Mouse (Mus musculus) lung, postnatal 0 days (tissue): ENCODE data around the gene Pkmyt1. TPM values are rescaled to one million over a fixed set of nuclear protein-coding genes. Genes with fewer than 3 reads are reported as not detected.

Source experiments
- ATAC-seq: fragments of 200-750 bp; cut with Nextera tagmentation; 2 replicates; pipeline ENCODE4 v1.8.0; 2017; ENCODE audit warnings: moderate library complexity
- DNase-seq: peaks from one replicate; pipeline ENCODE4 v3.0.0-alpha.2; 2016; ENCODE audit warnings: low spot score
- H3K27ac ChIP-seq: fragments of 300-500 bp; sonication (generic); 2 replicates; pipeline ENCODE4 v1.5.1; 2014; ENCODE audit warnings: antibody characterized with exemption, mild to moderate bottlenecking, low read length, mixed read lengths
- H3K27me3 ChIP-seq: fragments of 300-500 bp; sonication (generic); replicated peaks from 2 replicates; pipeline ENCODE4 v1.6.1; 2014; ENCODE audit warnings: low read length, mixed read lengths; ENCODE audit not compliant: insufficient read depth
- H3K36me3 ChIP-seq: fragments of 300-500 bp; sonication (generic); 2 replicates; pipeline ENCODE4 v1.6.1; 2014; ENCODE audit warnings: low read length, mixed read lengths; ENCODE audit not compliant: insufficient read depth
- H3K4me1 ChIP-seq: fragments of 300-500 bp; sonication (generic); 2 replicates; pipeline ENCODE4 v1.6.1; 2014; ENCODE audit warnings: antibody characterized with exemption, low read depth, low read length, mixed read lengths; ENCODE audit not compliant: insufficient read depth
- H3K4me2 ChIP-seq: fragments of 300-500 bp; sonication (generic); replicated peaks from 2 replicates; pipeline ENCODE4 v1.6.1; 2014; ENCODE audit warnings: low read depth, mild to moderate bottlenecking, low read length, moderate library complexity, mixed read lengths
- H3K4me3 ChIP-seq: fragments of 300-500 bp; sonication (generic); 2 replicates; pipeline ENCODE4 v1.5.1; 2014; ENCODE audit warnings: low read depth, low read length
- H3K9ac ChIP-seq: fragments of 300-500 bp; sonication (generic); replicated peaks from 2 replicates; pipeline ENCODE4 v1.6.1; 2014; ENCODE audit warnings: low read depth, mild to moderate bottlenecking
- H3K9me3 ChIP-seq: fragments of 300-500 bp; sonication (generic); 2 replicates; pipeline ENCODE4 v1.6.1; 2016; ENCODE audit warnings: low read length, mixed read lengths
- CTCF ChIP-seq: IDR thresholded peaks from 2 replicates; pipeline ENCODE4 v1.5.1; 2016; ENCODE audit warnings: antibody characterized with exemption, mild to moderate bottlenecking
- EP300 ChIP-seq: IDR thresholded peaks from 2 replicates; pipeline ENCODE4 v1.6.1; 2016; ENCODE audit warnings: antibody characterized with exemption, mild to moderate bottlenecking, control low read depth
- WGBS: fragments of 180-500 bp; shearing (Covaris S2); extraction: QIAGEN DNeasy Blood & Tissue Kit; methylation state at CpG from one replicate; pipeline ENCODE4 v1.1.7; 2014; 5-methylcytosine and 5-hydroxymethylcytosine counted together
- polyA plus RNA-seq: library from polyadenylated mRNA; unstranded; fragments of >200 nt; fragmentation: Nextera tagmentation; extraction: Ambion mirVana; gene quantifications from 2 replicates; pipeline ENCODE4 v1.2.1, GENCODE M21; 2015

Gene Pkmyt1
- polyA plus RNA-seq, 1 experiment from 2014 or later: 10.4 TPM

DNA sequence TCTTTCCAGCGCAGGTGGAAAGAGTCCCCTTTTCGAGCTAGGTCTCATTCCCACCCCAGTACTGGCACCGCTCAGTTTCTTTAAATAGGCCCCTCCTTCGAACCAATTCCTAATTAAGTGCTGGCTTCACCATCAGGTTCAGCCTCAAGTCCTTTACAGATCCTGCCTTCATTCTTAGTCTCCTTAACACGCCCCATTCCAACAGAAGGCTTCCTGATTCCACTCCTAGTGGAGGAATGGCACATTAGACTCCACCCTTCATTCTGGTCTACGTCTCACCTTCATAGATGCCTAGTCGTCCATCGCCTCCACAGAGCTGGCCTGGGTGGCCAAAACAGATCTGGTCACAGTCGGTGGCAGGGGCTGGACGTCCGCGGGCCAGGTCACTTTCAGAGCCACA, 16.8 kb downstream of the Pkmyt1 start:
- no peak overlapping the region for H3K4me2 ChIP-seq
- H3K27me3 ChIP-seq: peaks cover 50% of the 10 kb centered on the region
- no peaks in the 10 kb centered on the region for H3K9me3 ChIP-seq
- H3K9ac ChIP-seq: no peak overlapping the region
- WGBS: 51% methylated on average over 12 of the region's 12 CpGs
- H3K27ac ChIP-seq: no peak overlapping the region
- H3K4me3 ChIP-seq: no peak overlapping the region; the same call in 1 of the 2 replicates
- H3K36me3 ChIP-seq: no peaks in the 10 kb centered on the region
- ATAC-seq: no peak
- TF ChIP-seq CTCF (no peak), EP300 (no peak)
- H3K4me1 ChIP-seq: peaks cover 39% of the 10 kb centered on the region
- DNase-seq: peak; percentile 40

DNA sequence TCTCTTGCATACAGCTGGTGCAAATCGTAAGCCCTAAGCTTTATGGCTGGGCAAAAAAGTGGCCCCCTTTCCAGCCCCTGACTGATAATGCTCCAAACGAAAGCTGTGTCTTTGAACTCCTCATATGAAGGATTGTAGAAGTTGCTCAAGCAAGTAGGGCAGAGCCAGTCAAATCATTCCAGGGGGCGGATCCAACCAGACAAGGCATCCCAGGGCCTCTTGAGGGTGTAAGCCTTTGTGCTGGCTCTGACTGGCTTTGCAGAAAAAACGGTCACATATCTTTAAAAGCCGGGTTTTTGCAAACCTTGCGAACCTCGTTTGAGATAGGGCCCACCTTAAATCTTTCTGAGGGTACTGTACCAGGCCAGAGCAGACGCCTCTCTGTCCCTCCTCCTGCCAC, 17.9 kb downstream of the Pkmyt1 start:
- no peak overlapping the region for H3K4me3 ChIP-seq
- no peaks in the 10 kb centered on the region for H3K36me3 ChIP-seq
- peaks cover 28% of the 10 kb centered on the region for H3K4me1 ChIP-seq
- 30% methylated on average over 8 of the region's 8 CpGs for WGBS
- H3K27ac ChIP-seq: no peak overlapping the region
- H3K9ac ChIP-seq: no peak overlapping the region
- H3K27me3 ChIP-seq: peaks cover 50% of the 10 kb centered on the region
- H3K4me2 ChIP-seq: no peak overlapping the region
- DNase-seq (no peak), ATAC-seq (no peak)
- no peak for TF ChIP-seq EP300
- TF ChIP-seq CTCF: no peak
- no peaks in the 10 kb centered on the region for H3K9me3 ChIP-seq

DNA sequence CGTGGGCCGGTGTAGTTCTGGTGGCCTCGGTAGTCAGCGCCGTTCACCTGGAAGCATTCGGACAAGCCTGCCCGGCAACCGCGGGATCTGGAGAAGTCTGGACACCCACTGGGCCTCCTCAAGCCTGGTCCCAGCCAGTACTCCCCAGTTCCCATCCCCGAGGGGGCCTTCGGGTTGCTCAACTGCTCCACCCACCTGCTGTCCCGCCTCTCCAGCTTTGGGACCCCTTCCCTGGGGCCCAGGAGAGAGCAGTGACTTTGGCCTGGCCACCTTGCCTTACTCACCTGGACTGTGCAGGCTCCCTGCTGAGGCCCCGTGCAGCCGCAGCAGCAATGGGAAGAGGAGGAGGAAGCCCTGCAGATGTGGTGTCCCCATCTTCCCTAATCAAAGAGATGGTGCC, 18.5 kb downstream of the Pkmyt1 start:
- TF ChIP-seq EP300 (no peak), CTCF (no peak)
- H3K4me3 ChIP-seq: no peak overlapping the region
- H3K27me3 ChIP-seq: peaks cover 50% of the 10 kb centered on the region

DNA sequence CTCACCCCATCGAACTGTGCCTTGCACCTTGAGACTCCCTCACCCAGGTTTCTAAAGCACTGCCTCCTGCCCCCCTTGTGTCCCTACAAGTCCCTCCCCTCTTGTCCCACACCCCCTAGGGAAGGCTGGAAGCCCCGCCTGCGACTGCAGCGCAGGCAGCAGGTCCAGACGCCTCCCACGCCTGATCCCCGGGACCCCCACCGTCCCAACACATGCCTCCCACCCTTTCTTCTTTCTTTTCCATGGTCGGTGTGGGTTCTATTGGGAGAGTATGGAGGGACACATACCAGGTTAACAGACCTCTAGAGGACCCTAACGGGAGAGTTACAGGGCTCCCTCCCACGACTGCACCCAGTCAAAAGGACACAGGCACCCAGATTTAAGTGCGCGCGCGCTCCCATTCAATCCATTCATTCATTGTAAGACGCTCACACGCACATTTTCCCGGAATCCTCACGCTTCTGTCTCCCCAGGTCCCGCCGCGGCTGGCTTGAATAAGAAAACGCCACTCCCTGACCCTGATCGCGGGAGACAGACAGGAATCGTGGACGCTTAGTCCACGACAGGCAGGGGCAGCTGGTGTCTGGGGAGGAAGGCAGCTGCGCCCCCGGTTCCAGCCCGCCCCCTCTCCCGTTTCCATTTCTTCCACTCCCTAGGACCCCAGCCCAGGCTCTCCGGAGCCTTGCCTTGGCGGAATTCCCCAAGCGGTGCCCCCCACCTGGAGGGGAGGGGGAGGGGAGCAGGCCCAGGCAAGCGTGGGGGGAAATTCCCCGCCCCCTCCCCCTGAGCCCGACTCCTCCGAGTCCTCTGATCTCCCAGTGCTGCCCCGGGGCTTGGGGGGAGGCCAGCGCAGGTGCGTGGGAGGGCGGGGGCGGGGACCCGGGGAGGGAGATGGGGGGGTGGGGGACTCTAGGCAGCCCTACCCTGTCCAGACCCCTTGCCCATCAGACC, 19.4 kb downstream of the Pkmyt1 start, which contains the start of gene Kremen2:
TSS of gene Kremen2 (minus strand) at position 533 of the 951 bp plus-strand sequence.
- H3K36me3 ChIP-seq: no peaks in the 10 kb centered on the region
- no peak for DNase-seq
- H3K27me3 ChIP-seq: peaks cover 50% of the 10 kb centered on the region
- WGBS: 1% methylated on average over 35 of the region's 45 CpGs
- peaks cover 19% of the 10 kb centered on the region for H3K4me1 ChIP-seq
- peak within 1 kb of the TSS; percentile 28; the same call in 1 of the 2 replicates for H3K4me2 ChIP-seq
- H3K4me3 ChIP-seq: peak within 1 kb of the TSS; percentile 17; the same call in 1 of the 2 replicates
- TF ChIP-seq CTCF (no peak), EP300 (no peak)
- H3K9ac ChIP-seq: 0 out of 2 replicates have a peak within 1 kb of the TSS, but pooled peaks have one; percentile 3
- no peaks in the 10 kb centered on the region for H3K9me3 ChIP-seq
- no peak for ATAC-seq
- no peak within 1 kb of the TSS for H3K27ac ChIP-seq

More for the DNA sequence above, 18.5 kb downstream of the Pkmyt1 start:
- H3K36me3 ChIP-seq: no peaks in the 10 kb centered on the region
- ATAC-seq: no peak
- no peaks in the 10 kb centered on the region for H3K9me3 ChIP-seq
- peaks cover 23% of the 10 kb centered on the region for H3K4me1 ChIP-seq
- H3K4me2 ChIP-seq: no peak overlapping the region
- DNase-seq: no peak
- no peak overlapping the region for H3K9ac ChIP-seq
- no peak overlapping the region for H3K27ac ChIP-seq
- 3% methylated on average over 14 of the region's 14 CpGs for WGBS

DNA sequence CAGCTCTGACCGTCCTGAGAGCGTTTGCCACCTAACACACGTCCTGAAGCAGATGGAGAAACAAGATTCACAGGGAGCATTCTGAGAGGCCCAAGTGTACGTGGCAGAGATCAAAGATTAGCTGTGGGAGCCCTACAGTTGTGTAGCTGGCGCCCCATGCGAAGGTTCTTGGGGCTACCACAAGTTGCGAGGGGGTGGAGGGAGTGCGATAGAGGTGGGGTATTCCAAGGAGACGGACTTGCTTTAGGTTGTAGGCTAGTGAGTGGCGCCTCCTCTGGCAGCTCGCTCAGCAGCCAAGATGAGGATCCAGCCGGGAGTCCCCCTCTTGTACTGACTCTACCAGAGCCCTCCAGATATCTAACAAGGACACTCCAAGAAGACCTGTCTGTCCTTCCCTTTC, 20.2 kb downstream of the Pkmyt1 start:
- Histone ChIP-seq H3K27ac (no peak overlapping the region), H3K9ac (no peak overlapping the region), H3K4me3 (no peak overlapping the region), H3K4me2 (0 out of 2 replicates have a peak overlapping the region, but pooled peaks have one; percentile 28), H3K36me3 (no peaks in the 10 kb centered on the region), H3K9me3 (no peaks in the 10 kb centered on the region), H3K4me1 (peaks cover 17% of the 10 kb centered on the region), H3K27me3 (peaks cover 50% of the 10 kb centered on the region)
- ATAC-seq: no peak
- WGBS: 12% methylated on average over 12 of the region's 12 CpGs
- no peak for DNase-seq
- TF ChIP-seq EP300 (no peak), CTCF (peak; percentile 60)

DNA sequence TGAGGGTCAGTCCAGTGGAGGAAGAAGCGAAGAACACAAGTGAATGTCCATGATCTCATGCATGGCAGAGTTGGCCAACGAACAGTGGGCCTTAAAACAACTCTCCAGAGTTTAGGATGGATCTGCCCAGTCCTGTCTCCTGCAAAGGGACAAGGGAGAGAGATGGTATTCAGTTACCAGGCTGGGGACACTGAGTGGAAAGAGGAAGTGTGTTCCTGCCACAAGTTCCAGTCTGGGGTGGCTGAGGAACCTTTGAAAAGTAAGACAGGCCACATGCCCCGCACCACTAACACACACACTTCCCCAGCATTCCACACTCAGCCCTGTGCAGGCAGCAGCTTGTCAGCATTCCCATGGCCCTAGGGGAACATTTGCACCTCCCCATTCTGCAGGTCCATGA, 20.6 kb downstream of the Pkmyt1 start:
- no peak for ATAC-seq

More for the DNA sequence above, 20.6 kb downstream of the Pkmyt1 start:
- Histone ChIP-seq H3K4me3 (no peak overlapping the region), H3K36me3 (no peaks in the 10 kb centered on the region), H3K9ac (no peak overlapping the region), H3K4me1 (peaks cover 16% of the 10 kb centered on the region), H3K9me3 (no peaks in the 10 kb centered on the region), H3K4me2 (no peak overlapping the region), H3K27me3 (peaks cover 46% of the 10 kb centered on the region), H3K27ac (no peak overlapping the region)
- TF ChIP-seq CTCF (no peak), EP300 (no peak)
- WGBS: 86% methylated on average over 3 of the region's 3 CpGs
- no peak for DNase-seq
